Mouse (Mus musculus) urinary bladder, postnatal 25 days (tissue): Measurements from ENCODE around the gene Cdc26.

Source experiments
- DNase-seq: peaks from one replicate; pipeline ENCODE4 v3.0.0; 2022; ENCODE audit warnings: low spot score

Cdc26 gene

GRCm38 (mm10) chr4:62361571-62361970 lies 46.9 kb downstream of the Cdc26 start:
- DNase-seq = no peak

DNA sequence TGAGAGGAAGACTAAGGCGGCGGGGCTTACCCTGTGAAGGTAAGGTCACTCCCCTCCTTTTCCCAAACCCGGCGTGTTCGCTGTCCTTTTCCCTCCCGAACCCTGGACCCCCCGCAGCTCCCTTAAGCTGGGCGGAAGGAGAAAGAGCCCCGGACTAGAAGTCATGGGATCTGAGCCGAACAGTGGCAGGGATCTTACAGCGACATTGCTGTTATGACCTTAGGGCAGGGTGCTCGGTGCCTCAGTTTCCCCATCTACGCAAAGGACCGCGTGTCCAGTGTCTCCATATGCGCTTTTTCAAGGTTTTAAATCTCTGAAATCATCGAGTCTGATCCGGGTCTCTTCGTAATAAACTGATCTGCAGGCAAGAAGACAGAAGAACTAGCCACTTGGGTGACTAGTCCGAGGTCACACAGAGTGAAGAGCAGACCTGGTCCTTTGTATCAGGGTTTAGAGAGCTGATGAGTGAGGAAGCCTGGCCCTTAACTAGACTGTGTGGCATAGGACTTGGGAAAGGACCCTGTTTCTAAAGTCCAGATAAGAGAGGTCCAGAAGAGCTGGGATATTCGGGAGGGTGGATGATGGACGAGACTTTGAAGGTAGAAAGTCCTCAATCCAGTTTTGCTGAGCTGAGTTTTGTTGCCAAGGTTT lies 47.5 kb downstream of the Cdc26 start:
- no peak for DNase-seq

- DNase-seq = peak; percentile 81
These were observed 48.2 kb downstream of the Cdc26 start, which contains the start of the genes Fkbp15 and Slc31a1 for GRCm38 (mm10) chr4:62360088-62360804. Fkbp15 (minus strand) TSS chr4:62360548. Slc31a1 (plus strand) TSS chr4:62360727.

DNA sequence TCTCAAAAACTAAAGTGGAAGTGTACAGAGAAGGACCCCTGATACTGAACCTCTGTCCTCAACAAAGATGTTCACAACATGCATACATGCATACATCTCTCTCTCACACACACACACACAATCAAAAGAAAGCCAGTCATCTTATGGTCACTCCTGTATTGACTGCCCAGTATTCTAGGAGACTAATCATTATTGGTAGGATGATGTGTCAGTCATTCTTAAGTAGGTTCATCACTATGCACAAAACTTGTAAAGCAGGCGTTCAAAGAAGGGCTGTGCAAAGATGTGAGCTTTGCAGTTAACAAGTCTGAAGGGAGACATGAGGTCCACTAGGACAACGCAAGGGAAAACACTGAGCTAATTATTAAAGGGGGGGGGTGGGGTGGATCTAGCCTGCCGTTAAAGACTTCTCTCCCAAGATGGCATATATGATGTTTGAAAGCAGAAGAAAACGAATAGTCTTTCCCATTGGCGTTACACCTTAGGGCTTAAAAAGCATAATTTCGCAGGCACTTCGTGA lies 49.1 kb downstream of the Cdc26 start:
- DNase-seq = no peak

DNA sequence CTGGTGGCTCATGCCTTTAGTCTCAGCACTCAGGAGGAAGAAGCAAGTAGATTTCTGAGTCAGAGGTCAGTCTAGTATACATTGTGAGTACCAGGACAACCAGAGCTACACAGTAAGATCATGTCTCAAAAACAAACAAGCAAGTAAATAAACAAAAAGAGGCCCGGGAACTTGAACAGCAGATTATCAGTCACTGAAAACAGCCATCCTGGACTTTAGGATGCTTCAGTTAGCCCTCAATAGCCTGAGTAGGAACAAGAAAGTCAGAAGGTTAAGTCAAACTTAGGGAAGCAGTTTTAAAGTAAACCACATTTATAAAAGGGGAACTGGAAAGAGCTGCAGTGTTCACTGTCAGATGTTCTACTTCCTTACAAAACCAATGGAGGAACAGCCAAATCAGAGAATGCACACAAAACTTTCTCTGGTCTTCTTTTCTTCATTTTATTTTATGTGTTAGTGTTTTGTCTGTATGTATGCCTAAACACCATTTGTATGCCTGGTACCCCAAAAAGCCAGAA lies 50.8 kb downstream of the Cdc26 start:
- no peak for DNase-seq

GRCm38 (mm10) chr4:62349371-62349770 lies 59.1 kb downstream of the Cdc26 start:
- no peak for DNase-seq

DNA sequence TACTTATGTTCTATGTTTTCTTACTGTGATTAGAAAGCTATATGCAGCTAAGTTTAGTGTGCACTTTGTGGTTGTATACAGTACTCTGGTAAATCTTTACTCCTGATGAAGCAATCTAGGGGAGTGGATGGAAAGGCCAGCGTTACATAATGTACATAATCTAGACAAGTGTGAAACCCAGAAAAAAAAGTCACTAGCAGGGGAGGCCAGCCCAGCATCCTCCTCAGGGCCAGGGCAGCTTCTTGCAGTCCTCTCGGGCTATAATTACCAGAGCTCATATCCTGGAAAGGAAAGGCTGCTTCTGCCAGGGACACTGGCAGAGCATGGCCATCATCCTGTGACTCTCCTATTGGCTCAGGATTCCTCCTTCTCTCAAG lies 60.1 kb downstream of the Cdc26 start:
- DNase-seq = no peak

- no peak for DNase-seq
These were observed 60.7 kb downstream of the Cdc26 start for GRCm38 (mm10) chr4:62347605-62348328.

- DNase-seq = no peak
These were observed 62.6 kb downstream of the Cdc26 start for GRCm38 (mm10) chr4:62345827-62346226.

- DNase-seq = no peak
These were observed 64.4 kb downstream of the Cdc26 start for GRCm38 (mm10) chr4:62344000-62344399.

DNA sequence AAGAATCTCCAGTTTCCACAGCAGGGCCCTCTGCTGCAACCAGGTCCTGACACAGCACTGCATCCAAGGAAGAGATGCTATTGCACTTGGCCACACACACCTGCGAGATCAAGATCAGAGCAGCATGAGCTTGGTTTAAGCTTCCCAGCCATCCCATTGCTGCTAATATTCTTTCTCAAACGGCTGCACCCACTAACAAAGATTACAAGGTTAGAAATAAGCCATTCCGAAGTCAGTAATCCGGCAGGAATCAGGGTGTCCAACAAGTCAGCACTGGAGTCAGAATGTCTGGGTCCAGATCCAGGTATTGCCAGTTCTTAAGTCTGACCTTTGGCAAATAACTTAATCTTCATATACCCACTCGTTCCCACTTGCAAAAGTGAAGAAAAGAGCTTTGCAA lies 69.9 kb downstream of the Cdc26 start:
- no peak for DNase-seq
